Mouse (Mus musculus) ES-E14 (cell line): ENCODE data around the gene Sgms2. TPM values are rescaled to one million over a fixed set of nuclear protein-coding genes. Genes with fewer than 3 reads are reported as not detected.

Experiments
- DNase-seq: peaks from one replicate; pipeline ENCODE4 v3.0.0-alpha.2; 2013; ENCODE audit warnings: low read depth, low spot score
- H3K27ac ChIP-seq: 2 replicates; pipeline ENCODE4 v1.5.1; 2012; ENCODE audit warnings: low read depth, mild to moderate bottlenecking, low read length, moderate library complexity, mixed read lengths; ENCODE audit not compliant: poor library complexity, insufficient read depth, severe bottlenecking
- H3K36me3 ChIP-seq: 2 replicates; pipeline ENCODE4 v1.6.1; 2012; ENCODE audit warnings: mild to moderate bottlenecking, low read length, moderate library complexity, mixed read lengths; ENCODE audit not compliant: control insufficient read depth, poor library complexity, insufficient read depth, severe bottlenecking
- H3K4me1 ChIP-seq, 2 experiments: fragments of 150-350 bp in 1 of 2; sonication (generic) in 1 of 2; 2 replicates each; pipeline ENCODE4 v1.6.1; 2012; ENCODE audit warnings: low read length in 2 of 2, mild to moderate bottlenecking in 1 of 2, mixed read lengths in 1 of 2; ENCODE audit not compliant: control insufficient read depth in 2 of 2, insufficient read depth in 2 of 2, poor library complexity in 1 of 2
- H3K4me3 ChIP-seq, 2 experiments: fragments of 150-350 bp in 1 of 2; sonication (generic) in 1 of 2; 2 replicates each; pipeline ENCODE4 v1.5.1; 2012; ENCODE audit warnings: low read length in 2 of 2, low read depth in 1 of 2, mild to moderate bottlenecking in 1 of 2, mixed read lengths in 1 of 2; ENCODE audit not compliant: insufficient read depth in 1 of 2, poor library complexity in 1 of 2, severe bottlenecking in 1 of 2
- H3K9ac ChIP-seq: 2 replicates; pipeline ENCODE4 v1.6.1; 2012; ENCODE audit warnings: low read depth, mild to moderate bottlenecking, low read length, mixed read lengths; ENCODE audit not compliant: poor library complexity, insufficient read depth, severe bottlenecking
- H3K9me3 ChIP-seq: fragments of 150-350 bp; sonication (generic); 2 replicates; pipeline ENCODE4 v1.6.1; 2012; ENCODE audit warnings: low read depth, mild to moderate bottlenecking, low read length; ENCODE audit not compliant: control insufficient read depth, insufficient read depth
- CHD2 ChIP-seq: IDR thresholded peaks from 2 replicates; pipeline ENCODE4 v1.6.1; 2014; ENCODE audit warnings: mild to moderate bottlenecking, low read depth, low read length, inconsistent platforms
- HCFC1 ChIP-seq: IDR thresholded peaks from 2 replicates; pipeline ENCODE4 v1.6.1; 2012; ENCODE audit warnings: low read length, inconsistent platforms, borderline replicate concordance; ENCODE audit not compliant: insufficient read depth
- MAFK ChIP-seq: IDR thresholded peaks from 2 replicates; pipeline ENCODE4 v1.6.1; 2014; ENCODE audit warnings: mild to moderate bottlenecking, low read depth, low read length, inconsistent platforms; ENCODE audit not compliant: insufficient read depth
- ZC3H11A ChIP-seq: IDR thresholded peaks from 2 replicates; pipeline ENCODE4 v1.6.1; 2012; ENCODE audit warnings: low read depth, mild to moderate bottlenecking, inconsistent platforms, low read length, borderline replicate concordance
- ZNF384 ChIP-seq: IDR thresholded peaks from 2 replicates; pipeline ENCODE4 v1.6.1; 2012; ENCODE audit warnings: low read depth, low read length, inconsistent platforms
- in situ Hi-C, 2 experiments: fragments of 600-800 bp; cut with MboI; formaldehyde crosslinking; loops; one replicate each; pipeline ENCODE4 v1.15.1; 2025; ENCODE audit warnings: low sequenced_read_pairs in 2 of 2, inconsistent platforms in 1 of 2; ENCODE audit not compliant: unreplicated experiment in 2 of 2
- total RNA-seq: library from RNA; depleted of rRNA; stranded (reverse); fragments of 300-350 nt; gene quantifications from 2 replicates; pipeline ENCODE4 v1.2.3, GENCODE M21; 2012

Sgms2 gene
- total RNA-seq, 1 experiment: 2.1 TPM

GRCm38 (mm10) chr3:131359011-131359410 is 132.2 kb downstream of the Sgms2 start:
- H3K27ac ChIP-seq: no peak overlapping the region
- no peak for DNase-seq
- H3K9ac ChIP-seq: no peak overlapping the region
- TF ChIP-seq CHD2: no peak
- TF ChIP-seq ZNF384: no peak
- TF ChIP-seq HCFC1: no peak
- in situ Hi-C loops: no loop called here
- no peak overlapping the region for H3K4me3 ChIP-seq
- no peaks in the 10 kb centered on the region for H3K9me3 ChIP-seq
- no peaks in the 10 kb centered on the region for H3K4me1 ChIP-seq
- no peaks in the 10 kb centered on the region for H3K36me3 ChIP-seq

GRCm38 (mm10) chr3:131358205-131358604 is 133.0 kb downstream of the Sgms2 start:
- Histone ChIP-seq H3K9me3 (no peaks in the 10 kb centered on the region), H3K27ac (no peak overlapping the region), H3K4me1 (no peaks in the 10 kb centered on the region), H3K9ac (no peak overlapping the region), H3K36me3 (no peaks in the 10 kb centered on the region), H3K4me3 (no peak overlapping the region)
- DNase-seq: no peak
- TF ChIP-seq CHD2 (no peak), MAFK (no peak), ZC3H11A (no peak), ZNF384 (no peak), HCFC1 (no peak)
- in situ Hi-C loops: no loop called here

- in situ Hi-C loops: no loop called here
- no peaks in the 10 kb centered on the region for H3K36me3 ChIP-seq
- TF ChIP-seq MAFK: no peak
- no peak for TF ChIP-seq ZNF384
- no peak for TF ChIP-seq ZC3H11A
- no peak for TF ChIP-seq HCFC1
- H3K9me3 ChIP-seq: no peaks in the 10 kb centered on the region
- DNase-seq: no peak
- H3K9ac ChIP-seq: no peak overlapping the region
- H3K27ac ChIP-seq: no peak overlapping the region
- H3K4me1 ChIP-seq: no peaks in the 10 kb centered on the region
- no peak overlapping the region for H3K4me3 ChIP-seq
These were observed 133.6 kb downstream of the Sgms2 start for GRCm38 (mm10) chr3:131357643-131358042.

- no peak for TF ChIP-seq MAFK
- no peak for TF ChIP-seq HCFC1
- TF ChIP-seq ZNF384: no peak
- TF ChIP-seq CHD2: no peak
- TF ChIP-seq ZC3H11A: no peak
- Histone ChIP-seq H3K9me3 (no peaks in the 10 kb centered on the region), H3K4me3 (no peak overlapping the region), H3K36me3 (no peaks in the 10 kb centered on the region), H3K9ac (no peak overlapping the region), H3K27ac (no peak overlapping the region), H3K4me1 (no peaks in the 10 kb centered on the region)
- in situ Hi-C loops: no loop called here
- DNase-seq: no peak
These were observed 135.2 kb downstream of the Sgms2 start for GRCm38 (mm10) chr3:131356026-131356425.

- in situ Hi-C loops: no loop called here
- no peaks in the 10 kb centered on the region for H3K36me3 ChIP-seq
- H3K27ac ChIP-seq: no peak overlapping the region
- no peaks in the 10 kb centered on the region for H3K4me1 ChIP-seq
- DNase-seq: no peak
- H3K9me3 ChIP-seq: no peaks in the 10 kb centered on the region
- H3K9ac ChIP-seq: no peak overlapping the region
- TF ChIP-seq CHD2: no peak
- no peak overlapping the region for H3K4me3 ChIP-seq
These were observed 140.7 kb downstream of the Sgms2 start for GRCm38 (mm10) chr3:131350539-131350938.
